Mouse (Mus musculus): ENCODE data around the gene Fbxo33.

DNA sequence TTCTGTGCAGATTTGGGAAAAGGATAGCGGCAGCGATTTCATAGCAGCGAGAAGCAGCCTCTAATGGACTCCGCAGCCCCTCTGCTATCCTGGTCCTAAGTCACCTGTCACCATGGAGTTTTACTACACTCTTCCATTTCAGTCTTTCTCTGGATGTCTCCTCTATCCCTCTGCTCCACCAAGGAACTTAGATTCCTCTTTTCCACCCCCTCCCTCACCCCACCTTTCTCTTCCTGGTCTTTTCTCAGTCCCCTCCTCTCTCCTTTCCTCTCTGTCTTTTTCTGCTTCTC is 46.4 kb upstream of the Fbxo33 start:
- TF ChIP-seq POLR2A (IDR thresholded peaks at IDR 0.05; ENCODE audit: low read depth, low read length) (no peak), CTCF (conservative IDR thresholded peaks at IDR 0.05 in 1 of 2, IDR thresholded peaks at IDR 0.05 in 1 of 2; ENCODE audit: low read depth in 2 of 2, low read length in 2 of 2) (no peak), MAFK (IDR thresholded peaks at IDR 0.05; ENCODE audit: insufficient replicate concordance, low read length) (no peak), MAZ (IDR thresholded peaks at IDR 0.05; ENCODE audit: low read depth, low read length) (no peak), ZMIZ1 (IDR thresholded peaks at IDR 0.05; ENCODE audit: low read depth, low read length) (no peak), BHLHE40 (IDR thresholded peaks at IDR 0.05; ENCODE audit: low read depth, low read length) (no peak), EP300 (IDR thresholded peaks at IDR 0.05; ENCODE audit: low read length) (no peak), JUN (IDR thresholded peaks at IDR 0.05; ENCODE audit: insufficient read depth, low read depth, low read length) (no peak), SMC3 (IDR thresholded peaks at IDR 0.05; ENCODE audit: low read depth, low read length) (no peak), USF1 (IDR thresholded peaks at IDR 0.05; ENCODE audit: low read depth, low read length) (no peak), MAX (IDR thresholded peaks at IDR 0.05; ENCODE audit: low read length) (no peak), CHD1 (IDR thresholded peaks at IDR 0.05; ENCODE audit: low read depth, low read length) (no peak), IRF4 (IDR thresholded peaks at IDR 0.05; ENCODE audit: low read depth, low read length) (no peak)
